Mouse (Mus musculus): ENCODE measurements around the gene Trim41. TPM values are rescaled to one million over a fixed set of nuclear protein-coding genes. Genes with fewer than 3 reads are reported as not detected.

The Trim41 gene
- total RNA-seq, 2 experiments from 2014 or later: 13.6 to 43.7 TPM

Other genes with a start within 250 kb of the Trim41 start
- gene Rack1, start 17.0 kb downstream of the Trim41 start, total RNA-seq (2015): 1,656 and 1,714 TPM in 2 replicates
- 910 and 1,013 TPM in 2 replicates for gene Rack1, start 17.0 kb downstream of the Trim41 start, total RNA-seq (2017)
- 0.51 and 0.68 TPM in 2 replicates for gene Trim7, start 8.8 kb upstream of the Trim41 start, total RNA-seq (2015)
- 0.18 and 0.57 TPM in 2 replicates for gene Trim7, start 8.8 kb upstream of the Trim41 start, total RNA-seq (2017)
- 6.1 and 8.5 TPM in 2 replicates for gene Gm12184, start 9.3 kb upstream of the Trim41 start, total RNA-seq (2015)
- gene Gm12184, start 9.3 kb upstream of the Trim41 start, total RNA-seq (2017): 4.6 and 12.1 TPM in 2 replicates
- 59.0 and 67.2 TPM in 2 replicates for gene Irgm1, start 54.3 kb upstream of the Trim41 start, total RNA-seq (2015)
- gene Irgm1, start 54.3 kb upstream of the Trim41 start, total RNA-seq (2017): 54.1 and 62.0 TPM in 2 replicates
- gene Gm5431, start 84.9 kb upstream of the Trim41 start, total RNA-seq (2015): 13.1 and 15.9 TPM in 2 replicates
- 12.0 and 15.0 TPM in 2 replicates for gene Gm5431, start 84.9 kb upstream of the Trim41 start, total RNA-seq (2017)
- 78.1 and 81.3 TPM in 2 replicates for gene Psme2b, start 128.8 kb upstream of the Trim41 start, total RNA-seq (2015)
- 47.3 and 50.2 TPM in 2 replicates for gene Psme2b, start 128.8 kb upstream of the Trim41 start, total RNA-seq (2017)
- gene Olfr56, start 161.5 kb upstream of the Trim41 start, total RNA-seq (2015): 0.31 and 0.57 TPM in 2 replicates
- 0.55 and 0.61 TPM in 2 replicates for gene Olfr56, start 161.5 kb upstream of the Trim41 start, total RNA-seq (2017)
- gene 9930111J21Rik1, start 162.0 kb upstream of the Trim41 start, total RNA-seq (2015): 81.9 and 87.8 TPM in 2 replicates
- gene 9930111J21Rik1, start 162.0 kb upstream of the Trim41 start, total RNA-seq (2017): 57.0 and 58.4 TPM in 2 replicates
- 0.22 and 0.27 TPM in 2 replicates for gene Gm12185, start 174.9 kb upstream of the Trim41 start, total RNA-seq (2015)
- 0.11 and 5.7 TPM in 2 replicates for gene Gm12185, start 174.9 kb upstream of the Trim41 start, total RNA-seq (2017)
- 2.0 and 3.2 TPM in 2 replicates for gene Tgtp1, start 176.8 kb upstream of the Trim41 start, total RNA-seq (2015)
- gene Tgtp1, start 176.8 kb upstream of the Trim41 start, total RNA-seq (2017): 1.5 and 10.8 TPM in 2 replicates
- 180 and 184 TPM in 2 replicates for gene 9930111J21Rik2, start 233.9 kb upstream of the Trim41 start, total RNA-seq (2015)
- gene 9930111J21Rik2, start 233.9 kb upstream of the Trim41 start, total RNA-seq (2017): 161 and 172 TPM in 2 replicates
- 12.4 and 17.6 TPM in 2 replicates for gene Tgtp2, start 246.9 kb upstream of the Trim41 start, total RNA-seq (2015)
- gene Tgtp2, start 246.9 kb upstream of the Trim41 start, total RNA-seq (2017): 30.2 and 39.3 TPM in 2 replicates

Measured in megakaryocyte, adult 5-6 weeks (primary cell).